Mouse (Mus musculus): ENCODE measurements around the gene Alox12e. TPM values are rescaled to one million over a fixed set of nuclear protein-coding genes. Genes with fewer than 3 reads are reported as not detected.

The Alox12e gene
- 0.14 and 0.26 TPM in 2 replicates for polyA plus RNA-seq (2015; fragmentation: Nextera tagmentation; extraction: Ambion mirVana)

DNA sequence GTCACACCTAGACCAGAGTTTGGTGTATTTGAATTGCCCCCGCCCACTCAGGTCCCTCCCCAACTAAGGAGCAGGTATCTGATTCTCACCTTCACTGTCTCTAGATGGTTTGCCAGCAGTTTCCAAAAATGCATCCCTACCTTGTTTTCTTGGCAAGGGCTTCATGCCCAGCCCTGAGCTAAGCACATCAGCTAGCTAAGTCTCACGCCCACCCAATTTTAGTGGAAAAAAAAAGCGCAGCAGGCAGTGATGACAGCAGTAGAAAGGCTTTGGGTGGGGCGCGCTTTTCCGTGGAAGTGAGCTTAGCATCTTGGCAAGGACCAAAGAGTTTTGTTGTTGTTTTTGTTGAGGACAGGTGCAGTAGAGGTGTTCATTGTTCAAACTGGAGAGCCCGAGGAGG is at the start of gene Alox12e:
Alox12e (minus strand) TSS at position 101 of the 400 bp plus-strand sequence.

DNA sequence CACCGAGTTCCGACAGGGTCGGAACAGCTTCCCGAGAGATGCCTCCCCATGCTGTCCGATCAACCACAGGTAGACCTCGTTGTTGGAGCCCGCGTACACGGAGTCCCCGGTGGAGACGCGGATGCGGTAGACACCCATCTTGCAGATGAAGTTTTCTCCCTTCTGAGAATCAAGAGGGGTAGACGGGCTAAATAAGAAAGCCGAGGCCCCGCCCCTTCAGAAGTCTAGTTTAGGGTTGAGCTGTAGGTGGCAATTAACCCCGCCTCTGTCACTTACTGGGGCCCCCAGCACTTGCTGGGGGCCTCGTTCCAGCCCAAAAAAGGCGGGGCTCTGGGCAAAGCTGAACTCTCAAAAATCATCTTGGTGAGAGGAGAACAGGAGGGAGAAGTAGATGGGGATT is 29.4 kb upstream of the Alox12e start, which contains the start of gene Alox15:
Alox15 (minus strand) TSS at position 164 of the 400 bp plus-strand sequence.

Other genes starting within 250 kb of the Alox12e start
- gene Asgr2, start 230.0 kb downstream of the Alox12e start, polyA plus RNA-seq (2015; fragmentation: Nextera tagmentation; extraction: Ambion mirVana): 1.3 TPM in 2 replicates
- gene Mgl2, start 192.3 kb downstream of the Alox12e start, polyA plus RNA-seq (2015; fragmentation: Nextera tagmentation; extraction: Ambion mirVana): 0.61 and 0.99 TPM in 2 replicates
- gene Clec10a, start 166.4 kb downstream of the Alox12e start, polyA plus RNA-seq (2015; fragmentation: Nextera tagmentation; extraction: Ambion mirVana): 1.9 and 2.6 TPM in 2 replicates
- gene Slc16a11, start 109.9 kb downstream of the Alox12e start, polyA plus RNA-seq (2015; fragmentation: Nextera tagmentation; extraction: Ambion mirVana): 0.61 and 0.86 TPM in 2 replicates
- gene Slc16a13, start 101.6 kb downstream of the Alox12e start, polyA plus RNA-seq (2015; fragmentation: Nextera tagmentation; extraction: Ambion mirVana): 2.8 and 4.8 TPM in 2 replicates
- 3.5 and 8.5 TPM in 2 replicates for gene Bcl6b, start 92.8 kb downstream of the Alox12e start, polyA plus RNA-seq (2015; fragmentation: Nextera tagmentation; extraction: Ambion mirVana)
- gene 0610010K14Rik, start 84.7 kb downstream of the Alox12e start, polyA plus RNA-seq (2015; fragmentation: Nextera tagmentation; extraction: Ambion mirVana): 93.4 and 103 TPM in 2 replicates
- 8.0 and 12.6 TPM in 2 replicates for gene Gm21988, start 82.8 kb downstream of the Alox12e start, polyA plus RNA-seq (2015; fragmentation: Nextera tagmentation; extraction: Ambion mirVana)
- gene Rnasek, start 82.8 kb downstream of the Alox12e start, polyA plus RNA-seq (2015; fragmentation: Nextera tagmentation; extraction: Ambion mirVana): 368 and 549 TPM in 2 replicates
- 1.6 TPM in 2 replicates for gene Alox12, start 67.3 kb downstream of the Alox12e start, polyA plus RNA-seq (2015; fragmentation: Nextera tagmentation; extraction: Ambion mirVana)
- gene Alox15, start 29.4 kb upstream of the Alox12e start, polyA plus RNA-seq (2015; fragmentation: Nextera tagmentation; extraction: Ambion mirVana): 0.44 and 0.91 TPM in 2 replicates
- gene Pelp1, start 87.4 kb upstream of the Alox12e start, polyA plus RNA-seq (2015; fragmentation: Nextera tagmentation; extraction: Ambion mirVana): 15.5 and 15.7 TPM in 2 replicates
- 14.6 and 17.0 TPM in 2 replicates for gene Arrb2, start 110.0 kb upstream of the Alox12e start, polyA plus RNA-seq (2015; fragmentation: Nextera tagmentation; extraction: Ambion mirVana)
- 25.7 and 35.8 TPM in 2 replicates for gene Med11, start 129.3 kb upstream of the Alox12e start, polyA plus RNA-seq (2015; fragmentation: Nextera tagmentation; extraction: Ambion mirVana)
- gene Zmynd15, start 136.8 kb upstream of the Alox12e start, polyA plus RNA-seq (2015; fragmentation: Nextera tagmentation; extraction: Ambion mirVana): 0.68 and 1.1 TPM in 2 replicates
- 12.3 and 15.6 TPM in 2 replicates for gene Cxcl16, start 137.4 kb upstream of the Alox12e start, polyA plus RNA-seq (2015; fragmentation: Nextera tagmentation; extraction: Ambion mirVana)
- gene Tm4sf5, start 182.6 kb upstream of the Alox12e start, polyA plus RNA-seq (2015; fragmentation: Nextera tagmentation; extraction: Ambion mirVana): 3.7 and 10.0 TPM in 2 replicates
- gene Vmo1, start 192.0 kb upstream of the Alox12e start, polyA plus RNA-seq (2015; fragmentation: Nextera tagmentation; extraction: Ambion mirVana): 0.63 and 1.1 TPM in 2 replicates
- gene Gltpd2, start 196.6 kb upstream of the Alox12e start, polyA plus RNA-seq (2015; fragmentation: Nextera tagmentation; extraction: Ambion mirVana): 0.61 and 1.6 TPM in 2 replicates
- gene Psmb6, start 202.7 kb upstream of the Alox12e start, polyA plus RNA-seq (2015; fragmentation: Nextera tagmentation; extraction: Ambion mirVana): 682 and 707 TPM in 2 replicates
- not detected in 2 replicates for gene Gm40193, start 210.3 kb upstream of the Alox12e start, polyA plus RNA-seq (2015; fragmentation: Nextera tagmentation; extraction: Ambion mirVana)
- 5.9 and 7.8 TPM in 2 replicates for gene Pld2, start 217.4 kb upstream of the Alox12e start, polyA plus RNA-seq (2015; fragmentation: Nextera tagmentation; extraction: Ambion mirVana)
- 8.4 and 8.8 TPM in 2 replicates for gene Mink1, start 240.3 kb upstream of the Alox12e start, polyA plus RNA-seq (2015; fragmentation: Nextera tagmentation; extraction: Ambion mirVana)

All from adrenal gland, postnatal 0 days (tissue).